In genomic region chr2:89948564-89948963, GRCm38 (mm10) we compare ENCODE assay signal across 42 mouse cellular contexts. TPM values are rescaled to one million over a fixed set of nuclear protein-coding genes. Genes with fewer than 3 reads are reported as not detected.
"Had no signal": no experiment of that assay in that cellular context is flagged by ENCODE, and none has a peak within 500 bp of the region (broad histone marks: within the 10 kb centered on the region; RNA-seq: fewer than 3 reads in every experiment).

Gene Olfr1259, minus strand, starts transcription at chr2:89948664.

- H3K36me3 ChIP-seq: heart, embryonic 10.5 days; heart, embryonic 12.5 days; heart, embryonic 13.5 days; heart, embryonic 15.5 days; hindbrain, embryonic 10.5 days; hindbrain, embryonic 12.5 days; hindbrain, embryonic 13.5 days; hindbrain, embryonic 15.5 days; intestine, embryonic 15.5 days; kidney, embryonic 15.5 days had no signal

- H3K4me2 ChIP-seq: heart, embryonic 11.5 days; heart, embryonic 12.5 days; heart, embryonic 13.5 days; heart, embryonic 15.5 days; hindbrain, embryonic 12.5 days; hindbrain, embryonic 13.5 days; hindbrain, embryonic 14.5 days; hindbrain, embryonic 15.5 days; intestine, embryonic 15.5 days; kidney, embryonic 15.5 days had no signal

- H3K27me3 ChIP-seq: heart, embryonic 12.5 days; heart, embryonic 13.5 days; heart, embryonic 15.5 days; hindbrain, embryonic 12.5 days; hindbrain, embryonic 13.5 days; hindbrain, embryonic 15.5 days; intestine, embryonic 15.5 days; kidney, embryonic 15.5 days had no signal

- H3K4me3 ChIP-seq: heart, embryonic 10.5 days; heart, embryonic 12.5 days; heart, embryonic 13.5 days; heart, embryonic 15.5 days; hindbrain, embryonic 10.5 days; hindbrain, embryonic 12.5 days; hindbrain, embryonic 13.5 days; hindbrain, embryonic 15.5 days; intestine, embryonic 15.5 days; kidney, embryonic 15.5 days; layer of hippocampus, adult 2 months had no signal

- DNase-seq: heart, postnatal 10 days; heart, postnatal 14 days; heart, postnatal 36 days; heart, postnatal 4 days; kidney, adult 11 months; kidney, adult 18-20 months; kidney, adult 2 months; kidney, adult 8-10 months; kidney, adult 9 months; kidney, postnatal 10 days; kidney, postnatal 14 days; kidney, postnatal 25 days; kidney, postnatal 36 days; kidney, postnatal 4 days; layer of hippocampus, adult 9-11 months; layer of hippocampus, postnatal 36 days had no signal

RNA-seq across cellular contexts. Expression of gene Olfr1259, which starts in this region (rescaled TPM):
- polyA plus RNA-seq: heart, embryonic 10.5 days; heart, embryonic 11.5 days; heart, embryonic 12.5 days; heart, embryonic 13.5 days; heart, embryonic 14.5 days; heart, embryonic 15.5 days; heart, embryonic 16.5 days; heart, postnatal 0 days; hindbrain, embryonic 10.5 days; hindbrain, embryonic 11.5 days; hindbrain, embryonic 12.5 days; hindbrain, embryonic 13.5 days; hindbrain, embryonic 14.5 days; hindbrain, embryonic 15.5 days; hindbrain, embryonic 16.5 days; hindbrain, postnatal 0 days; inflammation-experienced regulatory T-cells, adult 6 months; intestine, embryonic 14.5 days; intestine, embryonic 15.5 days; intestine, embryonic 16.5 days; intestine, postnatal 0 days; kidney, adult 2 months; kidney, embryonic 14.5 days; kidney, embryonic 15.5 days; kidney, embryonic 16.5 days; kidney, postnatal 0 days had no signal
